Mouse (Mus musculus) liver, embryonic 11.5 days (tissue): ENCODE measurements around the gene Treh. TPM values are rescaled to one million over a fixed set of nuclear protein-coding genes. Genes with fewer than 3 reads are reported as not detected.

ENCODE experiments used
- ATAC-seq: fragments of 200-750 bp; cut with Nextera tagmentation; replicated peaks from 2 replicates; pipeline ENCODE4 v1.8.0; 2017; ENCODE audit warnings: moderate number of reproducible peaks, mild to moderate bottlenecking, moderate TSS enrichment, moderate library complexity; ENCODE audit not compliant: low FRiP score
- DNase-seq: peaks from one replicate; pipeline ENCODE4 v3.0.0-alpha.2; 2017; ENCODE audit warnings: low spot score
- H3K27ac ChIP-seq: fragments of 300-500 bp; sonication (generic); 2 replicates; pipeline ENCODE4 v1.5.1; 2014; ENCODE audit warnings: mild to moderate bottlenecking, low read depth, low read length, control low read depth
- H3K27me3 ChIP-seq: fragments of 300-500 bp; sonication (generic); replicated peaks from 2 replicates; pipeline ENCODE4 v1.6.1; 2014; ENCODE audit warnings: low read length, mixed read lengths; ENCODE audit not compliant: control insufficient read depth, insufficient read depth
- H3K36me3 ChIP-seq: fragments of 300-500 bp; sonication (generic); 2 replicates; pipeline ENCODE4 v1.6.1; 2014; ENCODE audit warnings: mild to moderate bottlenecking, low read length, moderate library complexity, mixed read lengths; ENCODE audit not compliant: control insufficient read depth, insufficient read depth
- H3K4me1 ChIP-seq: fragments of 300-500 bp; sonication (generic); replicated peaks from 2 replicates; pipeline ENCODE4 v1.6.1; 2014; ENCODE audit warnings: low read length, mixed read lengths; ENCODE audit not compliant: control insufficient read depth, insufficient read depth
- H3K4me2 ChIP-seq: fragments of 300-500 bp; sonication (generic); 2 replicates; pipeline ENCODE4 v1.6.1; 2014; ENCODE audit warnings: mild to moderate bottlenecking, control low read depth, moderate library complexity
- H3K4me3 ChIP-seq: fragments of 300-500 bp; sonication (generic); 2 replicates; pipeline ENCODE4 v1.5.1; 2014; ENCODE audit warnings: low read depth, low read length, control low read depth
- H3K9ac ChIP-seq: fragments of 300-500 bp; sonication (generic); 2 replicates; pipeline ENCODE4 v1.6.1; 2014; ENCODE audit warnings: low read depth, low read length, control low read depth
- H3K9me3 ChIP-seq: fragments of 300-500 bp; sonication (generic); 2 replicates; pipeline ENCODE4 v1.6.1; 2016; ENCODE audit warnings: low read length, inconsistent platforms, mixed read lengths; ENCODE audit not compliant: control insufficient read depth
- WGBS: fragments of 180-500 bp; shearing (Covaris S2); extraction: QIAGEN DNeasy Blood & Tissue Kit; methylation state at CpG from one replicate; pipeline ENCODE4 v1.1.7; 2014; 5-methylcytosine and 5-hydroxymethylcytosine counted together
- polyA plus RNA-seq: library from polyadenylated mRNA; unstranded; fragments of >200 nt; fragmentation: Nextera tagmentation; extraction: Ambion mirVana; gene quantifications from 2 replicates; pipeline ENCODE4 v1.2.1, GENCODE M21; 2014

The Treh gene
- polyA plus RNA-seq, 1 experiment from 2014 or later: not detected

- H3K4me1 ChIP-seq: no peaks in the 10 kb centered on the region; the same call in 1 of the 2 replicates
- DNase-seq: no peak
- H3K4me3 ChIP-seq: no peak overlapping the region
- H3K36me3 ChIP-seq: no peaks in the 10 kb centered on the region
- no peak overlapping the region for H3K27ac ChIP-seq
- no peak overlapping the region for H3K9ac ChIP-seq
- no peak overlapping the region for H3K4me2 ChIP-seq
- ATAC-seq: no peak
- no peaks in the 10 kb centered on the region for H3K27me3 ChIP-seq
- WGBS: 77% methylated on average over 5 of the region's 5 CpGs
- no peaks in the 10 kb centered on the region for H3K9me3 ChIP-seq
Observed at GRCm38 (mm10) chr9:44686638-44687037, 13.6 kb downstream of the Treh start.

- 71% methylated on average over 9 of the region's 9 CpGs for WGBS
- no peak for ATAC-seq
- Histone ChIP-seq H3K9me3 (no peaks in the 10 kb centered on the region), H3K4me1 (peaks cover 2% of the 10 kb centered on the region; the same call in 1 of the 2 replicates), H3K4me2 (no peak overlapping the region), H3K27ac (no peak overlapping the region), H3K27me3 (no peaks in the 10 kb centered on the region), H3K4me3 (no peak overlapping the region), H3K9ac (no peak overlapping the region), H3K36me3 (no peaks in the 10 kb centered on the region)
- no peak for DNase-seq
Observed at GRCm38 (mm10) chr9:44688013-44688412, 15.0 kb downstream of the Treh start.

GRCm38 (mm10) chr9:44690641-44691040 is 17.6 kb downstream of the Treh start:
- 36% methylated on average over 7 of the region's 7 CpGs for WGBS
- Histone ChIP-seq H3K27me3 (no peaks in the 10 kb centered on the region), H3K9me3 (no peaks in the 10 kb centered on the region), H3K27ac (no peak overlapping the region), H3K4me3 (no peak overlapping the region), H3K9ac (no peak overlapping the region), H3K4me2 (no peak overlapping the region), H3K4me1 (peaks cover 2% of the 10 kb centered on the region; the same call in 1 of the 2 replicates), H3K36me3 (no peaks in the 10 kb centered on the region; the same call in 1 of the 2 replicates)
- ATAC-seq: no peak; the same call in 1 of the 2 replicates
- DNase-seq: no peak

GRCm38 (mm10) chr9:44691671-44692520 is 18.9 kb downstream of the Treh start:
- H3K9me3 ChIP-seq: no peaks in the 10 kb centered on the region
- H3K27me3 ChIP-seq: no peaks in the 10 kb centered on the region
- no peaks in the 10 kb centered on the region; the same call in 1 of the 2 replicates for H3K36me3 ChIP-seq
- no peak for DNase-seq
- no peak overlapping the region for H3K4me2 ChIP-seq
- ATAC-seq: no peak
- H3K27ac ChIP-seq: no peak overlapping the region
- H3K4me3 ChIP-seq: no peak overlapping the region
- peaks cover 2% of the 10 kb centered on the region; the same call in 1 of the 2 replicates for H3K4me1 ChIP-seq
- no peak overlapping the region for H3K9ac ChIP-seq
- WGBS: 71% methylated on average over 21 of the region's 21 CpGs

DNA sequence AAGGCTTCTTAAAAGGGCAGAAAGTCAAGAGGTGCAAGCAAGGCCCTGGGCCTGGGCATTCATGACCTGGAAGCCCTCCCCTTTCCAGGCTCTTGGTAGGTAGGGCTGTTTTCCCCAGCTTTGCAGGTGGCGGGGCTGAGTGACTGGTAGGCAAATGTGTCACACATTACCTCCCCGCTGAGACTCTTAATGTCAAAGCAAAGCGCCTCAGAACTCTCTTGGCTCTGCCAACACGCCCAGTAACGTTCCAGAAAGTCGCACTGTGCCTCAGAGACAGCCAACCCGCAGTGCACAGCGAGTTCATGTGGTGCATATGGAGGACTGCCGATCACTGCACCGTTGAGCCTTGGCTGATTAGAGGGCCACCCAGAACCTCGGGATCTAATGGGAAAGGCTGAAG is 20.0 kb downstream of the Treh start:
- ATAC-seq: no peak
- H3K36me3 ChIP-seq: no peaks in the 10 kb centered on the region; the same call in 1 of the 2 replicates

GRCm38 (mm10) chr9:44697866-44698265 is 24.8 kb downstream of the Treh start:
- H3K9me3 ChIP-seq: no peaks in the 10 kb centered on the region
- H3K4me1 ChIP-seq: no peaks in the 10 kb centered on the region
- DNase-seq (no peak), ATAC-seq (no peak)
- no peak overlapping the region for H3K4me3 ChIP-seq
- no peaks in the 10 kb centered on the region for H3K27me3 ChIP-seq
- 89% methylated on average over 16 of the region's 16 CpGs for WGBS
- no peak overlapping the region for H3K9ac ChIP-seq
- H3K36me3 ChIP-seq: no peaks in the 10 kb centered on the region; the same call in 1 of the 2 replicates
- H3K27ac ChIP-seq: no peak overlapping the region
- H3K4me2 ChIP-seq: no peak overlapping the region

More for the DNA sequence above, 20.0 kb downstream of the Treh start:
- no peak for DNase-seq
- Histone ChIP-seq H3K27me3 (no peaks in the 10 kb centered on the region), H3K9ac (no peak overlapping the region), H3K4me1 (peaks cover 2% of the 10 kb centered on the region; the same call in 1 of the 2 replicates), H3K4me3 (no peak overlapping the region), H3K27ac (no peak overlapping the region), H3K9me3 (no peaks in the 10 kb centered on the region), H3K4me2 (no peak overlapping the region)
- WGBS: 79% methylated on average over 11 of the region's 11 CpGs

DNA sequence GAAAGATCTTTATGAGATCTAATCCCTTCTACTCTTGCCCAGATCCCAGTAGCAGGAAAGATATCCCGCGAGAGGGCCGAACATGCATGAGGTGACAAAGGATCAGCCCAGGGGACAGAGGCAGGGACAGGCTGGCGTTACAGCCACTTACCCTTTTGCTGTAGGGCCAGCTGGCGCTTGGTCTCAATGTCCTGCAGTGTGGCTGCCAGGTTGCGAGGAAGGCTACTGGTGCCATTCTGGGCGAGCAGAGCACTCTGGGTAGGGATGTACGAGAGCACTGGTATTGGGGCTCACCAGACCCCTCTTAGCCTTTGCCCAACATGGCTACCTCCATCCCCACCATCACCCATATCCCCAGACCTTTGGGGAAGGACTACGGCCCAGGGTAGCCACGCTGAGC is 26.2 kb downstream of the Treh start:
- H3K27me3 ChIP-seq: no peaks in the 10 kb centered on the region
- H3K27ac ChIP-seq: no peak overlapping the region
- no peaks in the 10 kb centered on the region; the same call in 1 of the 2 replicates for H3K36me3 ChIP-seq
- H3K9ac ChIP-seq: no peak overlapping the region
- ATAC-seq: no peak
- no peak for DNase-seq
- H3K4me2 ChIP-seq: no peak overlapping the region
- H3K9me3 ChIP-seq: no peaks in the 10 kb centered on the region
- H3K4me3 ChIP-seq: no peak overlapping the region
- H3K4me1 ChIP-seq: no peaks in the 10 kb centered on the region
- 84% methylated on average over 10 of the region's 10 CpGs for WGBS

GRCm38 (mm10) chr9:44699730-44700129 is 26.7 kb downstream of the Treh start:
- no peak for DNase-seq
- Histone ChIP-seq H3K36me3 (no peaks in the 10 kb centered on the region), H3K4me2 (no peak overlapping the region), H3K4me1 (no peaks in the 10 kb centered on the region), H3K9ac (no peak overlapping the region), H3K27me3 (no peaks in the 10 kb centered on the region), H3K4me3 (no peak overlapping the region), H3K27ac (no peak overlapping the region), H3K9me3 (no peaks in the 10 kb centered on the region)
- WGBS: 85% methylated on average over 5 of the region's 5 CpGs
- no peak for ATAC-seq
